Mouse (Mus musculus) spleen, adult 18-20 months (tissue): ENCODE data around the gene B130006D01Rik.

ENCODE experiments used
- DNase-seq, 2 experiments: peaks; one replicate each; pipeline ENCODE4 v3.0.0; 2022; ENCODE audit warnings: mixed read lengths in 2 of 2

The B130006D01Rik gene

DNA sequence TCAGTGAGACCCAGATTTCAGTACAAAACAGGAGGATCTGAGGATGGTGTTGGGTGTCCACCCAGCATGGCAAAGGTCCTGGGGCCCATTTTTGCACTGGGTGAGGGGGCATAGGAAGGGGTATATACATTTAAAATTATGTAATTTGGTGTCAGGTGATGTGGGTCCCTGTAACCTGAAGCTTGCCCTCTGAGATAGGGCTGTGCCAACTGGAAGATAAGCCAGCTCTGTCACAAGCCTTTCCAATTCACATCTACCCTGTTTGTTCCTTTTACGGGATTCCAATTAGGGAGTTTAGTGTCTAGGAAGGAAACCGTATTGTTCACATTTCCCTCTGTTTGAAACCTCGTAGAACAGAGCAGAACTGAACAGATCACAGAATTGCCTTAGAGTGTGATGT lies 49.9 kb downstream of the B130006D01Rik start:
- no peak for DNase-seq
